In the genomic region with DNA sequence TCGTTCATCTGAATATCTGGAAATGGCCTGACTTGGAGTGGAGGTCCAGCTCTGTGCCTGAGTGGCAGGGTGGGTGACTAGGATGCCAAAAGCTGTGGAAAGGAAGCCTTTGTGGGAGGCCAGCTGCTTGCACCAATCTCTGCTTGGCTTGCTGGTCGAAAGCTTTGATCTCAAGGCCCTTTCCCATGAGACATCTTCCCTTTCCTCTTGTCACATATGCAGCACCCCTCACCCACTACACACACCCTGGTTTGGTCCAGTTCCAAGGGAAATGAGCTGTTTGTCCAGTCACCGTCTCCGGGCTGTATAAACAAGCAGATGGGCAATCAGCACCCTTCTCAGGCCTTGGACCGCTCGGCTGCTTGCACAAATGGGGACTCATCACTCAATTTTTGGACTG, we compare ENCODE assay signal across 8 mouse cellular contexts.
DNase-seq lines count a peak whose midpoint lies in the region; ATAC-seq lines count a peak whose summit lies in the region.
"Had no signal": no experiment of that assay in that cellular context is flagged by ENCODE, and none has a peak within 500 bp of the region (broad histone marks: within the 10 kb centered on the region; RNA-seq: fewer than 3 reads in every experiment).

No protein-coding gene starts in this region.

- H3K36me3 ChIP-seq in midbrain, embryonic 11.5 days (ENCODE audit: control insufficient read depth, insufficient read depth, low read length) = no peaks in the 10 kb centered on the region
- H3K36me3 ChIP-seq in midbrain, embryonic 10.5 days = no peaks in the 10 kb centered on the region
- no peaks in the 10 kb centered on the region for H3K36me3 ChIP-seq in midbrain, embryonic 15.5 days (replicated peaks)
- H3K36me3 ChIP-seq: limb, embryonic 13.5 days had no signal

- peak; percentile 83 for DNase-seq in midbrain, embryonic 11.5 days (ENCODE audit: low spot score, missing footprints)
- DNase-seq in midbrain, embryonic 10.5 days (ENCODE audit: low spot score) = no peak
- DNase-seq in heart, adult 8-10 months (ENCODE audit: low spot score) = peak; percentile 36
- DNase-seq in right cerebral cortex, adult 18-20 months = no peak

- ATAC-seq in midbrain, embryonic 11.5 days (ENCODE audit: low FRiP score) = 0 out of 2 replicates have a peak, but pooled peaks have one; percentile 9
- ATAC-seq in cerebellum, adult (ENCODE audit: insufficient number of reproducible peaks, low FRiP score, low TSS enrichment) = peak; percentile 38
- peak; percentile 67 for ATAC-seq in midbrain, embryonic 15.5 days (replicated peaks)
- ATAC-seq in granulocyte monocyte progenitor cell, adult 5-6 weeks (replicated peaks; ENCODE audit: poor library complexity, severe bottlenecking) = no peak

- 78% methylated on average over 6 of the region's 6 CpGs for WGBS in midbrain, embryonic 11.5 days
- WGBS in midbrain, embryonic 10.5 days = 77% methylated on average over 6 of the region's 6 CpGs
- 60% methylated on average over 6 of the region's 6 CpGs for WGBS in midbrain, embryonic 15.5 days

- no peak overlapping the region for H3K4me2 ChIP-seq in midbrain, embryonic 11.5 days
- no peak overlapping the region for H3K4me2 ChIP-seq in midbrain, embryonic 15.5 days
- H3K4me2 ChIP-seq: limb, embryonic 13.5 days had no signal

- no peak overlapping the region for H3K4me3 ChIP-seq in midbrain, embryonic 11.5 days (ENCODE audit: low read depth, low read length)
- no peak overlapping the region for H3K4me3 ChIP-seq in midbrain, embryonic 10.5 days
- H3K4me3 ChIP-seq in midbrain, embryonic 15.5 days = no peak overlapping the region
- H3K4me3 ChIP-seq: limb, embryonic 13.5 days had no signal

- H3K27ac ChIP-seq in midbrain, embryonic 11.5 days (ENCODE audit: low read depth, low read length) = no peak overlapping the region
- H3K27ac ChIP-seq in midbrain, embryonic 10.5 days (replicated peaks) = no peak overlapping the region
- H3K27ac ChIP-seq in midbrain, embryonic 15.5 days = no peak overlapping the region
- H3K27ac ChIP-seq: limb, embryonic 13.5 days had no signal

- H3K4me1 ChIP-seq in midbrain, embryonic 11.5 days (ENCODE audit: control insufficient read depth, insufficient read depth, low read length) = no peaks in the 10 kb centered on the region
- peaks cover 29% of the 10 kb centered on the region for H3K4me1 ChIP-seq in midbrain, embryonic 10.5 days
- H3K4me1 ChIP-seq in midbrain, embryonic 15.5 days = peaks cover 13% of the 10 kb centered on the region
- H3K4me1 ChIP-seq: limb, embryonic 13.5 days had no signal

- H3K27me3 ChIP-seq in midbrain, embryonic 11.5 days (ENCODE audit: control insufficient read depth, insufficient read depth, low read length) = no peaks in the 10 kb centered on the region
- H3K27me3 ChIP-seq in midbrain, embryonic 10.5 days (ENCODE audit: low read depth, poor library complexity, severe bottlenecking) = no peaks in the 10 kb centered on the region
- H3K27me3 ChIP-seq in midbrain, embryonic 15.5 days (replicated peaks) = no peaks in the 10 kb centered on the region

- H3K9me3 ChIP-seq in midbrain, embryonic 11.5 days (ENCODE audit: control insufficient read depth, low read length) = no peaks in the 10 kb centered on the region
- H3K9me3 ChIP-seq in midbrain, embryonic 10.5 days (replicated peaks) = no peaks in the 10 kb centered on the region
- H3K9me3 ChIP-seq in midbrain, embryonic 15.5 days = no peaks in the 10 kb centered on the region
- H3K9me3 ChIP-seq: limb, embryonic 13.5 days had no signal

- H3K9ac ChIP-seq in midbrain, embryonic 11.5 days (ENCODE audit: low read length) = no peak overlapping the region
- no peak overlapping the region for H3K9ac ChIP-seq in midbrain, embryonic 15.5 days
- H3K9ac ChIP-seq: limb, embryonic 13.5 days had no signal

Comparison
In these comparisons a context has a peak if more than half of its experiments do, and no peak if none do; other contexts are left out.
1. DNase-seq: peak in midbrain, embryonic 11.5 days (single experiment) and heart, adult 8-10 months (single experiment); none in midbrain, embryonic 10.5 days (single experiment) and right cerebral cortex, adult 18-20 months (single experiment).